Mouse (Mus musculus) embryo, embryonic 10 days (tissue): Measurements from ENCODE around the gene Klc1.

Source experiments
- DNase-seq: peaks from one replicate; pipeline ENCODE4 v3.0.0-alpha.2; 2015; ENCODE audit warnings: low spot score

The Klc1 gene

DNA sequence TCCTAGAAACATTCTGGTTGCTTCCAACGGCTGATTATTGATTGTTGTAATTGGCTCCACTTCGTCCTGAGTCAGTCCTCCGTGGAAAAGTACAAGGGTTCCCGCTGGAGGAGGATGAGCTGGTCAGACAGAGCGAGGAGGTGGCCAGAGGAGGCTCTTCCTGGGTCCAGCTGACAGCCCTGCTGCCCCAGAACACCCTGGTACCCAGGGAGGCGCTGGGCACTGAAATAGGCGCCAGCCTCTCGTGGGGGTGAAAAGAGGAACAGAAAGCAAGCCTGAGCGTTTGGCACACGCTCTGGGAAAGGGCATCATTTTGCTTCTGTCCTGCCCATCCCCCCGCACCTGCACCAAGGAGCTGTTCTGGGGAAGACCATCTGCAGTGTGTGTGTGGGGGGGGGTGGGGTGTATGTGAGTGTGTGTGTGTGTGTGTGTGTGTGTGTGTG lies 14.6 kb upstream of the Klc1 start:
- DNase-seq = no peak

- no peak for DNase-seq
Observed at GRCm38 (mm10) chr12:111745274-111745673, 13.4 kb upstream of the Klc1 start.

DNA sequence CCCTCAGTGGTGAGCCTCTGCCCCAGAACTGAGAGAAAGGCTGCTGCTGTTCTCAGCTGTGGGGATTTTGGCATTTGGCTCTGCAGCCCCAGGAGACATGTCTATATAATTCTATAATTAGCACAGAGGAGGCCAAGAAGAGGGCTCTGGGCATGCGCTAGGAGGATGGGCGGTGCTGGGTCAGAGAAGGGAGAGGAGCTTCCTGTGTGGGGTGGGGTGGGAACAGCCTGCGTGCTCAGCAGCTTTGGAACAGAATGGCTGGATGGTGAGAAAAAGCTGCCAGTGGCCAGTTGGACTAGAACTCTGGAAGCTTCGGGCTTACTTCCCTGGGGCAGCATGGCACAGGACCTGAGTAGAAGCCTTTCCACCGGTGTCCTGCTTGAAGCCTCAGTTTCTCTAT lies 12.6 kb upstream of the Klc1 start:
- no peak for DNase-seq

GRCm38 (mm10) chr12:111747421-111747820 lies 11.2 kb upstream of the Klc1 start:
- no peak for DNase-seq

DNA sequence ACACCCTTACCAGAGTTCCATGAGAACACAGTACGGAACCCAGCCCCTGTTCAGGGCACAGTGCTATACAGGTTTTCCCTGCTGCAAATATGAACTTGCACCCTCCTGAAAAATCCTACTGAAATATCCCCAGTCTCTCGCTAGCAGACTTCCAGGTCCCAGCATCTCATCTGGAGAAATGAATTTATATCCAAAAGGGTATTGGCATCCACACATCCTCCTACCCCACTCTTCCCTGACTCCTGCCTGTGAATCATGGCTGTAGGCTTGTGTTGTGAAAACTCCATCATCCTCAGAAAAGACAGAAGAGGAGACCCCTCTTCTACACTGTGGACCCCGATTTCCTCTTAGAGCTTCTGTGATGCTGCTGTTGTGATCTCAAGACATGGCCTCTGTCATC lies 7.9 kb upstream of the Klc1 start:
- DNase-seq = no peak

GRCm38 (mm10) chr12:111752491-111752890 lies 6.2 kb upstream of the Klc1 start:
- no peak for DNase-seq

GRCm38 (mm10) chr12:111753347-111753746 lies 5.3 kb upstream of the Klc1 start:
- DNase-seq = no peak

- no peak for DNase-seq
Observed at GRCm38 (mm10) chr12:111754710-111755109, 3.9 kb upstream of the Klc1 start.

- DNase-seq = no peak
Observed at GRCm38 (mm10) chr12:111755231-111755630, 3.4 kb upstream of the Klc1 start.

DNA sequence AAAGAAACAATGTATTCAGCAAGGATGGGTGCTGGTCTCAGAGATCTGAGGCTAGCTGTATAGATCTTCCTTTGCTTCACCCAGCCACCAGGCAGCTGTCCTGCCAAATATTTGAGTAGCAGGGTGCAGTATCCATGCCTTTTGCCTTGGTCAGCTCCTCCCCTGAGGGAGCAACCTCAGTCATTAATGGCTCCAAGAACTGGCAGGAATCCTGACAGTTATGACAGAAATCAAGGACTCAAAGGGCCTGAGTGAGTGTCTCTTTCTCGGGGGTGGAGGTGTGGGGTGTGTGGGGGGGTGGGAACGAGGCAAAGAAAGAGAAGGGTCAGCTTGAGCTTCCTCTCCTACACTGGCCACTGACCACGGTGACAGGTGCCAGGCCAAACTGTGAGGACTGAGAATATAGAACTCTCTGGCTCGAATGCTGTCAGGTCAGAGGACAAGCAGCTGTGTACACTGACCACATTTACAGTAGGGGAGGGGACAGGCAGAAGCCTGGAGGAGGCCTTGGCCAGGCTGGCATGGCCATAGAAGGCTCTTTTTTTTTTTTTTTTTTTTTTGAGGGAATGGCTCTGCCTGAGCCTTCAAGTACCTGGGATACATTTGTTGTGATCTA lies 2.5 kb upstream of the Klc1 start:
- DNase-seq = no peak

- no peak for DNase-seq
Observed at GRCm38 (mm10) chr12:111756698-111757082, 2.0 kb upstream of the Klc1 start.

- DNase-seq = no peak
Observed at GRCm38 (mm10) chr12:111757561-111758325, 906 bp upstream of the Klc1 start.

GRCm38 (mm10) chr12:111759176-111760061 lies 770 bp downstream of the Klc1 start:
- DNase-seq = peak; percentile 44

DNA sequence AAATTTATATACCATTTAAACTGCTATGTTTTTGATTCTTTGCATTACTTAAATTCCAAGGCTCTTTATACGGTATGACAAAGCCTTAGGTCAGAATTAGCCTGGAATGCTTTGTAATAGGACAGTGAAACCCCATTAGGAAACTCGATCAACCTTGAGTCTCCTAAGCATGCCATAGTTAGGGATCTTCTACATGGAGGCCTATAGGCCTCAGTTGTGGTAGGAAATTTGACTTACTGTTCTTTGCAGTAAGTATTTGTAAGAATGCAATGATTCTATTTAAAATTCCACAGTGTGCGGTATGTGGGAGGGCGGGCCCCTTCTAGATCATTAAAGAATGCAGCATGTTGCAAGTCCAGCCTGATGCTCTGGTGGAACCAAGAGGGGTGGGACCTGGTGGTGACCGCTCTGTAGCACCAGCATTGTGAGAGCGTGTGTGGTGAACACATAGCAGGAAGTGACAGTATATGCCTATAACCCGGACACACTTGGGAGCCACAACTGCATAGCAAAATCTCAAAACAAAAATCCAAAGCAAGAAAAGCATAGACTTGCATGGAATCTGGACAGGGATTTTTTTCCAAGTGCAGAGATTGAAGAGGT lies 1.8 kb downstream of the Klc1 start:
- no peak for DNase-seq

DNA sequence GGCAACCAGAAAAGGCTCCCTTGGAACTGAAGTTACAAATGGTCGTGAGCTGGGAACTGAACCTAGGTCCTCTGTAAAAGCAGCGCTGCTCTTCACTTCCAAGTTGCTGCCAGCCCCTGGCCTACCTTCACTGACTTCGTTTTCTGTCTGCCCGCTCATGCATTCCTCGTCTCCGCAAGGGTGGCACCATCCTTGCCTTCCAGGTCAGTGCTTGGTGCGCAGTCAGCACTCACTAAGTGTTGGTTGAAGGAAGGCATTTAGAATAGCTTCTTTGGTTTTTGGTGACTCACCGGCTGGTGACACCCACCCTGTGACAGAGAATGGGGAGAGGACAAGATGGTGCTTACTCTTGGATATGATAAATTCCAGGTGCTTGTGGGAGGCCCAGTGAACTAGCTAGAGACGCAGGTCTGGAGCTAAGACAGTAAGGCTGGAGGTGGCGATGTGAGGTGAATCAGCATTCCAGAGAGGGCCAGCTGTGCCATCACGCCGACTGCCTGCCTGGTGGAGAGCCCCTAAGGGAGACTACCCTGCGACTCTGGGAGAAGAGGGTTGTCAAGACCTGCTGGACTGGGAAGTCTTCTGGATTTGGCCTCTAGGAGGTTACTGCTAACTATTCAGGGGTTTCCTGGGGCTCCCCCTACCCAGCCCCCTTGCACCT lies 4.1 kb downstream of the Klc1 start:
- DNase-seq = no peak

DNA sequence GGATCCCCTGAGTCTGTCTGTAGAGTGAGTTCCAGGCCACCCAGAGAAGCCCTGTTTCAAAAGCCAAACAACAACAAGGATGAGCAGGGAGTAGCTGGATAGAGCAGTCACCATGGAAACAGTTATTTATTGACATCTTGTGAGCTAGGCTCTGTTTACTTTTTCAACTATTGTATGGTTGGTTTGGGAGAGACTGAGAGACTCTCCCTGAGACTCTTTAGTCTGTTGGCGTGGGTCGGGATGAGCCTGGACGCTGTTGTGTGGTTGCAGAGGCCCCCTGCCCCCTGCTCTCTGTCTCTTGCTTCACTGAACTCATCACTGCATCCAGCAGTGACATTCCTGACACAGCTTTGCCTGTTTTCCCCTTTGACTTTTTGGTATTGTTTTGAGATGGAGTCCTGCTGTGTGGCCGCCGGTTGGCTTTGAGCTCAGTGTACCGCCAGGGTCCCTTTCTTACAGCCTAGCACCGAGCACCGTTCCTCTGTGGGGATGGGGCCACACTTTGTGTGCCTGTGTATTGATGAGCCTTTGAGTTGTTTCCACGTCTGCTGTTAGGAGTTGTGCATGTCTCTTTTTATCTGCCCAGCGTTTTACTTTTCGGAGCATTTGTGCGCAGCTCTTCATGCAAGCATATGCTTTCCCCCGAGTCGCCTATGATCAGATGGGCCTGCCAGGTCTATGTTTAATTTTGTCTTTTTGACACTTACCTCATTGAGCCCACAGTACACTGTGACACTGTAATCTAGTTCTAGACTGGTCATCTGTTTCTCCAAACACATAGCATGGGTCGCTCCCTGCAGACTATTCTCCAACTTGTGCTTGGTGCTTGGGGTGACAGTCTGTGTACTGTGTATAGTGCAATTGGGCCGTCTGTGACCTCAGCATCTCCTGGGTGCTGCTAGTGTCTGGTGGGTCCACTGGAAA lies 7.9 kb downstream of the Klc1 start:
- DNase-seq = peak; percentile 76

DNA sequence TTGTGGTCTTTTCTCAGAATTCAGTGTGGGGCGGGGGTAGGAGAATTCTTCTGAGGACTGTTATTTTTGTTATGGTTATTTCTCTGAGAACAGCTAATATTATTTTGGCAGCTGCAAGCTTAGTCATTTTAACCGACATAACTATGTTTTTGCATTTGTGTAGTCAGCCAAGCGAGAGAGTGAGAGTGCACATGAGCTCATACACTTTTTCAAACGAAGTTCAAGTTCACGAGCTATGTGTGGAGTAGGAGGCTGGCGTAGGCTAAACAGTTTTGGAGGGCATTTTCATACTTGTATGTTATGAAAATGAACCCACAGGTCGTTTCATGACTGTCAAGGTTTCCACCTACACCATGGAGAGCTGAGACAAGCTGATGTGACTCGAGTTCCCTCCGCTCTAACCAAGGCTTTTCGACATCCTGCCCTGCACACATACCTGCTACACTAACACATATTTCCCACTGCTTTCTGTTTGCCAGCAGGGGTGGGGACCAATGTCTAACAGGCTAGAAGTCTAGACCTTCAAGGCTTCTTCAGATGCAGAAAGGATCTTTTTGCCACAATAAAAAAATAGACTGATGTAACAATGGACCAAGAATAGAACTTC lies 9.8 kb downstream of the Klc1 start:
- no peak for DNase-seq

- no peak for DNase-seq
Observed at GRCm38 (mm10) chr12:111769306-111769705, 10.7 kb downstream of the Klc1 start.

DNA sequence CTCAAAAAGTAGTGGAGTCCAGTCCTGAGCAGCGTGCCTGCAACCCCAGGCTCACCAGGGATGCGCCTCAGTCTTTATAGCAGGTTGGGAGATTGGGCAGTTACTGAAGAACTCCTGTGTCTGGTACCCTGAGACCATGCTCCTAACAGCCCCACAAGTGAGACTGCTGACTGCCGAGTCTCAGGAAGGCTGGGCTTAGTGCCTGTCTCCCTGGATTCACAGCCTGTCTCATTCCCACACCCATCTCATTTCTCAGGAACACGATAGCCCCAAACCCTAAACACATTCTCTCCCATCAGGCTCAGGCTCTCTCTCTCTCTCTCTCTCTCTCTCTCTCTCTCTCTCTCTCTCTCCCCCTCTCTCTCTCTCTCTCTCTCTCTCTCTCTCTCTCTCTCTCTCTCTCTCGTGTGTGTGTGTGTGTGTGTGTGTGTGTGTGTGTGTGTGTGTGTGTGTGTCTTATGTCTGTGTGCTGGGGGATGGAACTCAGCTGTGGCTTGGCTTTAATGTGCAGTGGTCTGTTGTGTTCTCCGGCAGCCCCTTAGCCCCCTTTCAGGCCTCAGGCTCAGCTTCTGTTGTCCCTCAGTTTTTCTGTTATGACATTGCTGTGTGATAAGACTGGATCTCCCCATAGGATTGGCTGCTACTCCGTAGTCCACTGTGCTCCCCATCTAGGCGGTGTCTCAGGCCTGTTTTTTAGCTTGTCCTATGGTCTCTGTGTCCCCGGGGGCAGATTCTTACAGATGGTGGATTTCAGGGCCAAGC lies 11.3 kb downstream of the Klc1 start:
- DNase-seq = no peak

GRCm38 (mm10) chr12:111770651-111771050 lies 12.0 kb downstream of the Klc1 start:
- no peak for DNase-seq
